Mouse (Mus musculus): Measurements from ENCODE around the gene Carmil1. TPM values are rescaled to one million over a fixed set of nuclear protein-coding genes. Genes with fewer than 3 reads are reported as not detected.
A peak's percentile ranks its signal among the peaks of the same experiment; 100 is the strongest.

Gene Carmil1
- total RNA-seq, 2 experiments from 2014 or later, result 1.5 to 3.6 TPM

GRCm38 (mm10) chr13:24223425-24224201 lies 57.0 kb downstream of the Carmil1 start:
- ATAC-seq (replicated peaks; ENCODE audit: poor library complexity, severe bottlenecking), result no peak

- ATAC-seq (replicated peaks; ENCODE audit: poor library complexity, severe bottlenecking), result peak; percentile 59
Observed at GRCm38 (mm10) chr13:24220441-24220970, 60.1 kb downstream of the Carmil1 start.

GRCm38 (mm10) chr13:24211229-24211628 lies 69.4 kb downstream of the Carmil1 start:
- no peak for ATAC-seq (replicated peaks; ENCODE audit: poor library complexity, severe bottlenecking)

- ATAC-seq (replicated peaks; ENCODE audit: poor library complexity, severe bottlenecking), result peak; percentile 69
Observed at GRCm38 (mm10) chr13:24206097-24206496, 74.5 kb downstream of the Carmil1 start.

- ATAC-seq (replicated peaks; ENCODE audit: poor library complexity, severe bottlenecking), result no peak
Observed at GRCm38 (mm10) chr13:24202314-24202713, 78.3 kb downstream of the Carmil1 start.

GRCm38 (mm10) chr13:24199861-24200543 lies 80.6 kb downstream of the Carmil1 start:
- ATAC-seq (replicated peaks; ENCODE audit: poor library complexity, severe bottlenecking), result no peak

- ATAC-seq (replicated peaks; ENCODE audit: poor library complexity, severe bottlenecking), result peak; percentile 33
Observed at GRCm38 (mm10) chr13:24198396-24198924, 82.1 kb downstream of the Carmil1 start.

- no peak for ATAC-seq (replicated peaks; ENCODE audit: poor library complexity, severe bottlenecking)
Observed at GRCm38 (mm10) chr13:24195371-24195770, 85.2 kb downstream of the Carmil1 start.

- no peak for ATAC-seq (replicated peaks; ENCODE audit: poor library complexity, severe bottlenecking)
Observed at GRCm38 (mm10) chr13:24194018-24194417, 86.6 kb downstream of the Carmil1 start.

- ATAC-seq (replicated peaks; ENCODE audit: poor library complexity, severe bottlenecking), result no peak
Observed at GRCm38 (mm10) chr13:24190875-24191663, 89.5 kb downstream of the Carmil1 start.

- ATAC-seq (replicated peaks; ENCODE audit: poor library complexity, severe bottlenecking), result no peak
Observed at GRCm38 (mm10) chr13:24187026-24187425, 93.6 kb downstream of the Carmil1 start.

- ATAC-seq (replicated peaks; ENCODE audit: poor library complexity, severe bottlenecking), result no peak
Observed at GRCm38 (mm10) chr13:24185641-24186040, 95.0 kb downstream of the Carmil1 start.

- no peak for ATAC-seq (replicated peaks; ENCODE audit: poor library complexity, severe bottlenecking)
Observed at GRCm38 (mm10) chr13:24182878-24183277, 97.7 kb downstream of the Carmil1 start.

- ATAC-seq (replicated peaks; ENCODE audit: poor library complexity, severe bottlenecking), result no peak
Observed at GRCm38 (mm10) chr13:24179538-24179937, 101.1 kb downstream of the Carmil1 start.

- no peak for ATAC-seq (replicated peaks; ENCODE audit: poor library complexity, severe bottlenecking)
Observed at GRCm38 (mm10) chr13:24177600-24177999, 103.0 kb downstream of the Carmil1 start.

- ATAC-seq (replicated peaks; ENCODE audit: poor library complexity, severe bottlenecking), result no peak
Observed at GRCm38 (mm10) chr13:24176835-24177234, 103.8 kb downstream of the Carmil1 start.

- ATAC-seq (replicated peaks; ENCODE audit: poor library complexity, severe bottlenecking), result no peak
Observed at GRCm38 (mm10) chr13:24169658-24170057, 110.9 kb downstream of the Carmil1 start.

- ATAC-seq (replicated peaks; ENCODE audit: poor library complexity, severe bottlenecking), result no peak
Observed at GRCm38 (mm10) chr13:24163368-24163767, 117.2 kb downstream of the Carmil1 start.

- ATAC-seq (replicated peaks; ENCODE audit: poor library complexity, severe bottlenecking), result no peak
Observed at GRCm38 (mm10) chr13:24161105-24161504, 119.5 kb downstream of the Carmil1 start.

- no peak for ATAC-seq (replicated peaks; ENCODE audit: poor library complexity, severe bottlenecking)
Observed at GRCm38 (mm10) chr13:24159972-24160371, 120.6 kb downstream of the Carmil1 start.
